Mouse (Mus musculus) embryonic facial prominence, embryonic 12.5 days (tissue): ENCODE results near the gene Sox30. TPM values are rescaled to one million over a fixed set of nuclear protein-coding genes. Genes with fewer than 3 reads are reported as not detected.

Experiments used
- polyA plus RNA-seq: library from polyadenylated mRNA; unstranded; fragments of >200 nt; fragmentation: Nextera tagmentation; extraction: Ambion mirVana; gene quantifications from 2 replicates; pipeline ENCODE4 v1.2.1, GENCODE M21; 2016

Sox30 gene
- polyA plus RNA-seq, 1 experiment from 2014 or later: 0.33 TPM

Other genes with a start within 250 kb of the Sox30 start
- 99.5 and 100 TPM in 2 replicates for gene Clint1, start 128.3 kb upstream of the Sox30 start, polyA plus RNA-seq
- 9.3 and 11.0 TPM in 2 replicates for gene Lsm11, start 35.4 kb upstream of the Sox30 start, polyA plus RNA-seq
- 12.8 and 13.5 TPM in 2 replicates for gene Thg1l, start 24.8 kb upstream of the Sox30 start, polyA plus RNA-seq
- 4.1 and 4.2 TPM in 2 replicates for gene Gm12166, start 72.0 kb downstream of the Sox30 start, polyA plus RNA-seq
- 18.5 and 18.9 TPM in 2 replicates for gene Adam19, start 75.7 kb downstream of the Sox30 start, polyA plus RNA-seq
- 0.43 and 0.79 TPM in 2 replicates for gene Nipal4, start 186.2 kb downstream of the Sox30 start, polyA plus RNA-seq